Mouse (Mus musculus): ENCODE measurements around the gene Tns1.

GRCm38 (mm10) chr1:74041692-74042091 lies 82.6 kb downstream of the Tns1 start:
- TF ChIP-seq CTCF (IDR thresholded peaks at IDR 0.05; ENCODE audit: insufficient read depth, low read depth, low read length) = no peak
- TF ChIP-seq POLR2A (IDR thresholded peaks at IDR 0.05; ENCODE audit: insufficient read depth, low read depth, low read length) = no peak
